Mouse (Mus musculus): ENCODE results near the gene Vdr.

Gene Vdr

DNA sequence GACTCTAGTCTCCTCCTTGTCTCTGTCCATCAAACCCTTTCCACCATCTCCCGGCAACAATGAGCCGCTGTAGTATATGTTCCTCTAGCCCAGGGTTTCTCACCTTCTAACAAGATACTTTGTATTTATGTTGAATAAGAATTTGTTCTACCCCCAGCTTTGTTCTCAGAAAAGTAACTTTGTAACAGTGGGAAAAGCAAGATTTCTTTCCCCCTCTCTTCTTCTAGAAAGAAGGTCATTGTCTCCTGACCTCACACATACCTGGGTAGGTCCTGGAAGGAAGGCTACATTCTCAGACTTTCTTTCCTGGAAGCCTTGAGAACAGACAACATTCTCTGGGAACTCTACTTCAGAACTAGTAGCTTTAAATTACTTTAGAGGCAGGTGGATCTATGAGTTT is at the start of gene Vdr:
Vdr (minus strand) TSS at position 101 of the 400 bp plus-strand sequence.
- no peak for DNase-seq

GRCm38 (mm10) chr15:97956416-97956815 is 46.0 kb upstream of the Vdr start:
- no peak for DNase-seq

GRCm38 (mm10) chr15:97955742-97956141 is 45.3 kb upstream of the Vdr start:
- DNase-seq, result no peak

GRCm38 (mm10) chr15:97955286-97955685 is 44.9 kb upstream of the Vdr start:
- DNase-seq, result no peak

DNA sequence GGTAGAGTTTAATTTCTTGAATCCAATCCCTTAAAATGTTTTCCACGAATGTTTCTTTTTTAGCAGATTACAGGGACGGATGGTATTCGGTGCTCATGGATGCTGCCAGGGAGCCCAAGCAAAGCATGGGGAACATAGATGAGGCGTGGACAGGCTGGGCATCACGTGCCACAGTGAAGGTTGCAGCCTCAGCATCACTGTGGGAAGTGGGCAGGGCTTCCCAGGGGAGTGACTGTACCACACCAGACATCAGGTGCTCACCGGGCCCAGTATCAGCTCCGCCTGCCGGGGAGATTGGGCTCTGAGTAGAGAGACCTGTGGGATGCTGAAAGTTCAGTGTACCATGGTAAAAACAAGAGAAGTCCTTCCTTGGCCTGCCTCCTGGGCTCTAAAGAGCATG is 44.2 kb upstream of the Vdr start:
- DNase-seq, result peak; percentile 17 to 23

DNA sequence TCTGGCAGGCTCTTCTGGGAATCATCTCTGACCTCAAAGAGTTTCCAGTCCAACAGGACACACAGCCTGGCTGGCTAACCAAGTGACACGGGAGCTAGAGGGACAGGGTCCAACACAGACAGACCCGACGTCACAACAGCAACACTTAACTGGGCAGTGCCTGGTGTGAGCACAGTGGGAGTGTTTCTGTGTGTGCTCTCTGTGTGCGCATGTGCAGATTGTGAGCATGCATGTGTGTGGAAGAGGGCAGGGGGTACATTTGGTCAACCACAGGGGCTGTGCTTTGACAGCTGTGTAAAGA is 42.4 kb upstream of the Vdr start:
- no peak for DNase-seq

GRCm38 (mm10) chr15:97952137-97952888 is 41.9 kb upstream of the Vdr start:
- DNase-seq, result peak; percentile 64 to 68

- no peak for DNase-seq
Measured at GRCm38 (mm10) chr15:97950240-97950639, 39.8 kb upstream of the Vdr start.

DNA sequence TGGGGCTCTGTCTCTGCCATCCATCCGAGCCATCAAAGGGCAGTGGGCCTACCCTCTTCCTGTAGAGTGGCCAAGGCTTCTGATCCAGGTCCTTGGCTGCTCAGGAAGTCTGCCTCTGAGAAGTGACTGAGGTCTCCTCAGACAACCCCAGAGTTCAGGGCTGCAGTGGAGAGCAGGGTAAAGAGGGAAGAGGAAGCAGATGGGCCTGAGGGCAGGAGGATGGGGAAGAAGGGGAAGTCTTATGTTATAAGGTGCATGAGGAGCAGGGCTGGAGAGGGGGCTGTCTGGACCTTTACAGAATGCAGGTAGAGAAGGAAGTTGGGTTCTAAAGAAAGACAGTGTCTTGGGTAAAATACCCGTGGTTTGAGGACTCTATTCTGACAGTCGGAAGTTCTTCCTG is 39.3 kb upstream of the Vdr start:
- no peak for DNase-seq

- no peak for DNase-seq
Measured at GRCm38 (mm10) chr15:97948720-97949119, 38.3 kb upstream of the Vdr start.

DNA sequence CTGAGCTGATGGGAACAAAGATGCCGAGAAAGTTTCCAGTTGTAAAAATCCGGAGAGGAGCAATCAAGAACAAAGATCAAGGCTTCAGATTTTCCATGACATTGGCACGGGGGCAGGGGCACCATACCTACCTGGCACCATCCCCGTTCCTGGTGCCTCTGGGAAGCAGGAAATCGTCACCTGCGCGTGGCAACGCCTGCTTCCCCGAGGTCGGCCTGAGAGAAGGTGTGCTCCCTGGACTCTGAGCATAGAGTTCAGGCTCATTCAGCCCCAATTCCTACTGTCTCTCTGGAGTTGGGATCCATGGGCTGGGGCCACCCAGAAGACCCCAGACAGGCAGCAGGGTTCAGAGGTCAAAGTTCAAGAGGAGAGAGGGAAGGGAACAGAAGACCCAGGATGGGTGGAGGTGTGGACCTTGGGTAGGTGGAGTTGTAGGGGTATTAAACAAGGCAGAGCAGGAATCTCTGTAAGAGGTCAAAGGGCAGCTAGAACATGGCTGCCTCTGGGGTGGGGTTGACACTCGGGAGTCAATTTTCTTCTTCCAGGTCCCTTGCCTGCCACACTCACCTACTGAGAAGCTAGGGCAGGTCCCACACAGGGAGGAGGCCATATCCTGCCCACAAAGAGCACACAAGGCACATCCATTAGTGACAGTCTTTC is 35.4 kb upstream of the Vdr start:
- no peak for DNase-seq

GRCm38 (mm10) chr15:97944919-97945574 is 34.6 kb upstream of the Vdr start:
- DNase-seq, result no peak

GRCm38 (mm10) chr15:97943356-97943755 is 32.9 kb upstream of the Vdr start:
- no peak for DNase-seq

GRCm38 (mm10) chr15:97942538-97942937 is 32.1 kb upstream of the Vdr start:
- no peak for DNase-seq

DNA sequence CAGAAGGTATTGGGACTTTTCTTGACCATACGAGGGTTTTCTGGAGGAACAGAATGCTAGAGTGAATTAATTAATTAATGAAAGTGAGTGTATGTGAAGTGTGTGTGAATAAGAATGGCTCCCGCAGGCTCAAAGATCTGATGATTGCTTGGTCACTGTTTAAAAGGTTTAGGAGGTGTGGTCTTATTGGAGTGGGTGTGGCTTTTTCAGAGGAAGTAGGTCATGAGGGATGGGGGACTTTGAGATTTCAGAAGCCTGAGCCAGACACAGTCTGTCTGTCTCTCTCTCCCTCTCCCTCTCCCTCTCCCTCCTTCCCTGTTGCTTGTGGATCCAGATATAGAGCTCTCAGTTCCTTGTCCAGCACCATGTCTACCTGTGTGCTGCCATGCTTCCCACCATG is 30.9 kb upstream of the Vdr start:
- DNase-seq, result no peak

DNA sequence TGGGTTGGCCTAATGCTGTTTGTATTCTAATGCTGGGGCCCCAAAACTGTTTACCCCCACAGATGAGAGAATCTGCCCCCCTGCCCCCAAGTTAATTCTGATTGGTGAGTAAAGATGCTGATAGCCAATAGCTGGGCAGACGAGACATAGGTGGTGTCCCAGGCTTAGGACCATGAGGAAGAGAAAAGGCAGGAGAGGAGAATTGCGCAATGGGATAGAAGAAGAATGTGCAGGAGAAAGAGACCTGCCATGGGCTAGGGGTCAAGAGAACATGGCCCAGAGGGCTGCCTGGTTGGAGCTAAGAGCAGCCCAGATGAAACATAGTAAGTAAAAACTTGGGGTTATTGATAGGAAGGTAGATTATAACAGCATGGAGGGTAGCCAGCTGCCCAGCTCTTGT is 29.7 kb upstream of the Vdr start:
- DNase-seq, result no peak

- no peak for DNase-seq
Measured at GRCm38 (mm10) chr15:97938580-97938979, 28.1 kb upstream of the Vdr start.

- no peak for DNase-seq
Measured at GRCm38 (mm10) chr15:97932441-97932840, 22.0 kb upstream of the Vdr start.

- no peak for DNase-seq
Measured at GRCm38 (mm10) chr15:97929259-97929824, 18.9 kb upstream of the Vdr start.

DNA sequence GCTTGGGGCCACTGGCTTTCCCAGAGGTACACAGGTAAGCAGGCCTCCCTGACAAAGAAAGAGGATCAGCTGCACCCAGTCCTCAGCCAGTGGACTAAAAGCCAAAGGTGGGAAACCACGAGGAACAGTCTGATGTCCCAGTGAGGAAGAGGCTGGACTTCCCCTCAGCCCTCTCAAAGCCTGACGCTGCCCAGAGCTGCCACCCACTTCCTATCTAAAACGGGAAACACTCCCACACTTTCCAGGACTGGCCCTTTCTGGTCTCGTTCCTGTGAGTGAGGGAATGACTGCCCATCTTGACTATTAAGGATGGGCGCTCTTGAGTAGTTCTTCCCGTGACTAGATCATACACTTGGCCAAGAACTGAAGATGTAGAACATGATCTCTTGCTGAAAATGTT is 17.4 kb upstream of the Vdr start:
- DNase-seq, result no peak

GRCm38 (mm10) chr15:97927018-97927417 is 16.6 kb upstream of the Vdr start:
- DNase-seq, result no peak

DNA sequence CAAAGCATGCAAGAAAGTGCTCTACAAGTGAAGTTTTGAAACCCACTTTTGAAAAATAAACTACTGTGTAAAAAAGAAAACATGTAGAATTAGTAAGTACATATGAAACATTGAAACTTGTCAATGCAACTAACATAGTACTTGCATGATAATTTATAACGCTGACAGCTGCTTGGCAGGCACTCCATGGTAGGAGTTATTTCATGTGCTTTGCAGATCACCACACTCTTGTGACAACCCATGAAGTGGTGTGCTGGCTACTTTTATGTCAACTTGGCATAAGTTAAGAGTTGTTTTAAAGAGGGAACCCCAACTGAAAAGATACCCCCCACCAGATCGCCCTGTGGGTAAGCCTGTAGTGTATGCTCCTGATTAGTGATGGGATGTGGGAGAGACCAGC is 12.0 kb upstream of the Vdr start:
- no peak for DNase-seq

- DNase-seq, result no peak
Measured at GRCm38 (mm10) chr15:97921796-97922195, 11.4 kb upstream of the Vdr start.

- DNase-seq, result no peak
Measured at GRCm38 (mm10) chr15:97920306-97920705, 9.9 kb upstream of the Vdr start.

Data from B cell, adult 2 months (primary cell).